Mouse (Mus musculus) cerebellum, adult 2 months (tissue): ENCODE results near the gene Emc7.

Source experiments
- CTCF ChIP-seq: fragments of 200-500 bp; IDR thresholded peaks from 2 replicates; pipeline ENCODE4 v1.5.1; 2011; ENCODE audit warnings: low read depth, mild to moderate bottlenecking, control low read depth, low read length, moderate library complexity, borderline replicate concordance; ENCODE audit not compliant: insufficient read depth
- POLR2A ChIP-seq: fragments of 200-500 bp; IDR thresholded peaks from 2 replicates; pipeline ENCODE4 v1.6.1; 2011; ENCODE audit warnings: low read length, control low read depth, borderline replicate concordance; ENCODE audit not compliant: insufficient read depth

GRCm38 (mm10) chr2:112460557-112460956, 5.8 kb downstream of the Emc7 start:
- TF ChIP-seq CTCF (no peak), POLR2A (no peak)
